Mouse (Mus musculus): Measurements from ENCODE around the gene Gm10354.
"Not testable (repeated sequence)": the region's sequence is repeated elsewhere in the genome, so short reads cannot be mapped to it uniquely, and the experiment has no call there.

Gene Gm10354

GRCm38 (mm10) chr5:14978835-14979234 is at the start of gene Gm10354:
Gene Gm10354, minus strand, starts transcription at chr5:14978935.
- DNase-seq (ENCODE audit: low read depth, low spot score), result not testable (repeated sequence)

- not testable (repeated sequence) for DNase-seq (ENCODE audit: low read depth, low spot score)
Observed at GRCm38 (mm10) chr5:15024316-15024715, 45.6 kb upstream of the Gm10354 start.

GRCm38 (mm10) chr5:15020067-15020466 is 41.3 kb upstream of the Gm10354 start:
- DNase-seq (ENCODE audit: low read depth, low spot score), result not testable (repeated sequence)

GRCm38 (mm10) chr5:15010639-15011582 is 32.2 kb upstream of the Gm10354 start:
- not testable (repeated sequence) for DNase-seq (ENCODE audit: low read depth, low spot score)

- DNase-seq (ENCODE audit: low read depth, low spot score), result not testable (repeated sequence)
Observed at GRCm38 (mm10) chr5:15006907-15007306, 28.2 kb upstream of the Gm10354 start.

GRCm38 (mm10) chr5:15006288-15006687 is 27.6 kb upstream of the Gm10354 start:
- not testable (repeated sequence) for DNase-seq (ENCODE audit: low read depth, low spot score)

GRCm38 (mm10) chr5:15005584-15005983 is 26.8 kb upstream of the Gm10354 start:
- DNase-seq (ENCODE audit: low read depth, low spot score), result not testable (repeated sequence)

GRCm38 (mm10) chr5:15004569-15005562 is 26.1 kb upstream of the Gm10354 start:
- DNase-seq (ENCODE audit: low read depth, low spot score), result not testable (repeated sequence)

- DNase-seq (ENCODE audit: low read depth, low spot score), result not testable (repeated sequence)
Observed at GRCm38 (mm10) chr5:14998077-14998476, 19.3 kb upstream of the Gm10354 start.

- not testable (repeated sequence) for DNase-seq (ENCODE audit: low read depth, low spot score)
Observed at GRCm38 (mm10) chr5:14997556-14997955, 18.8 kb upstream of the Gm10354 start.

GRCm38 (mm10) chr5:14996670-14997249 is 18.0 kb upstream of the Gm10354 start:
- not testable (repeated sequence) for DNase-seq (ENCODE audit: low read depth, low spot score)

GRCm38 (mm10) chr5:14994124-14994523 is 15.4 kb upstream of the Gm10354 start:
- not testable (repeated sequence) for DNase-seq (ENCODE audit: low read depth, low spot score)

- DNase-seq (ENCODE audit: low read depth, low spot score), result not testable (repeated sequence)
Observed at GRCm38 (mm10) chr5:14990375-14991158, 11.8 kb upstream of the Gm10354 start.

- DNase-seq (ENCODE audit: low read depth, low spot score), result not testable (repeated sequence)
Observed at GRCm38 (mm10) chr5:14986649-14987387, 8.1 kb upstream of the Gm10354 start.

- DNase-seq (ENCODE audit: low read depth, low spot score), result not testable (repeated sequence)
Observed at GRCm38 (mm10) chr5:14977368-14977767, 1.4 kb downstream of the Gm10354 start.

GRCm38 (mm10) chr5:14975294-14975693 is 3.4 kb downstream of the Gm10354 start:
- DNase-seq (ENCODE audit: low read depth, low spot score), result not testable (repeated sequence)

GRCm38 (mm10) chr5:14972841-14973240 is 5.9 kb downstream of the Gm10354 start:
- not testable (repeated sequence) for DNase-seq (ENCODE audit: low read depth, low spot score)

GRCm38 (mm10) chr5:14963821-14964220 is 14.9 kb downstream of the Gm10354 start:
- not testable (repeated sequence) for DNase-seq (ENCODE audit: low read depth, low spot score)

GRCm38 (mm10) chr5:14961502-14961901 is 17.2 kb downstream of the Gm10354 start:
- not testable (repeated sequence) for DNase-seq (ENCODE audit: low read depth, low spot score)
